ENCODE assay signal across 8 mouse cellular contexts in the genomic region with DNA sequence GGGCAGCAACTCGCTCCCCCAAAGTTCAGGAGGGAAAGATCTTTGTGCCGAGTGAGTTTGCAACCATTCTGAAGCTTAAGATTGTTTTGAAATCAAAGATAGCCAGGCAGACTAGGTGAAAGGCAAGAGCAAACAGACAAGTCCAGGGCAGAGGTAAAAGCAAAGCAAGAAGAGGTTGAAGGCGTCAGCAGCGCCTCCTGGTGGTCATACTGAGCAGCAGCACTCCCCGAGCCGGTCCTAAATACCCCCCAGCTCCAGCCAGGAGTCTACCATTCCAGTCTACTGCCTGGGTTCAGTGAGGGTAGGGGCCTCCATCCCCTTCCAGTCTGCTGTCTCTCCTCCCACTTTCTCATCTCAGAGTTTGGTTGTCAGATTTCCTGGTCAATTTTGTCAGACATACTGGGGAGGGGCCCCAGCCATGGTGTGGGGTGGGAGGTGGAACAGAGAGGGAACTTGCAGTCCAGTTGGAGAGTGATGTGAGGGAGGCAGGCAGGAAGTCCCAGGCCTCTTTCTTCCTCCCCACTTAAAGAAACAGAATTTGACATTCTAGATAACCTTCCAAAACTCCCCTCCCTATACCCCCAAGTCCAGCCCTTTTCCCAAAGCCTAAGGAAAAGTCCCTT. TPM values are rescaled to one million over a fixed set of nuclear protein-coding genes. Genes with fewer than 3 reads are reported as not detected.
A peak's percentile ranks its signal among the peaks of the same experiment; 100 is the strongest.
DNase-seq lines count a peak whose midpoint lies in the region; ATAC-seq and TF ChIP-seq lines count a peak whose summit lies in the region.

No protein-coding gene starts in this region.

- H3K27ac ChIP-seq in left cerebral cortex, adult 2 months = no peak overlapping the region
- H3K27ac ChIP-seq in hindbrain, postnatal 0 days = no peak overlapping the region
- no peak overlapping the region; the same call in 1 of the 2 replicates for H3K27ac ChIP-seq in liver, embryonic 12.5 days

- no peaks in the 10 kb centered on the region for H3K9me3 ChIP-seq in hindbrain, postnatal 0 days (ENCODE audit: low read length)
- no peaks in the 10 kb centered on the region for H3K9me3 ChIP-seq in liver, embryonic 12.5 days (replicated peaks)

- WGBS in hindbrain, postnatal 0 days = 12% methylated on average over 6 of the region's 6 CpGs
- 9% methylated on average over 6 of the region's 6 CpGs for WGBS in liver, embryonic 12.5 days (ENCODE audit: insufficient replicate concordance)

- no peak overlapping the region for H3K4me2 ChIP-seq in hindbrain, postnatal 0 days (ENCODE audit: low read depth, low read length)
- H3K4me2 ChIP-seq in liver, embryonic 12.5 days = no peak overlapping the region

- peaks cover 8% of the 10 kb centered on the region; the same call in 1 of the 2 replicates for H3K4me1 ChIP-seq in hindbrain, postnatal 0 days (ENCODE audit: insufficient read depth, low read length)
- H3K4me1 ChIP-seq in liver, embryonic 12.5 days = peaks cover 33% of the 10 kb centered on the region

- peak; percentile 46; the same call in 1 of the 2 replicates for ATAC-seq in hindbrain, postnatal 0 days
- peak; percentile 61 for ATAC-seq in liver, embryonic 12.5 days

- peak; percentile 78 for TF ChIP-seq CTCF in left cerebral cortex, adult 2 months (IDR thresholded peaks at IDR 0.05)
- TF ChIP-seq CTCF in hindbrain, postnatal 0 days (IDR thresholded peaks at IDR 0.05; ENCODE audit: low read depth) = peak; percentile 84

- H3K4me3 ChIP-seq in left cerebral cortex, adult 2 months = no peak overlapping the region
- no peak overlapping the region for H3K4me3 ChIP-seq in hindbrain, postnatal 0 days (ENCODE audit: low read length)
- H3K4me3 ChIP-seq in liver, embryonic 12.5 days = no peak overlapping the region

- no peaks in the 10 kb centered on the region for H3K27me3 ChIP-seq in hindbrain, postnatal 0 days (ENCODE audit: insufficient read depth, low read length)
- H3K27me3 ChIP-seq in liver, embryonic 12.5 days (replicated peaks) = no peaks in the 10 kb centered on the region

- H3K36me3 ChIP-seq in hindbrain, postnatal 0 days (ENCODE audit: insufficient read depth, low read length) = no peaks in the 10 kb centered on the region
- no peaks in the 10 kb centered on the region for H3K36me3 ChIP-seq in liver, embryonic 12.5 days

- H3K9ac ChIP-seq in hindbrain, postnatal 0 days (replicated peaks; ENCODE audit: low read length) = no peak overlapping the region
- H3K9ac ChIP-seq in liver, embryonic 12.5 days = no peak overlapping the region

- intact Hi-C loops in left cerebral cortex, adult 2 months (cut with DNase I) = loop anchor here (2.0 kb wide), 2 partner anchors 42 to 180 kb away; a partner anchor contains a TSS

- no peak for DNase-seq in left cerebral cortex, adult 2 months (ENCODE audit: extremely low spot score in 1 of 2, low spot score in 2 of 2)
- DNase-seq in left cerebral cortex, adult 8-10 months (ENCODE audit: low spot score in 2 of 2) = no peak
- DNase-seq in MN1 (ENCODE audit: low spot score) = peak; percentile 41
- DNase-seq in embryo, embryonic 9.5 days (ENCODE audit: extremely low spot score) = peak; percentile 62
- peak; percentile 53 for DNase-seq in hindbrain, postnatal 0 days (ENCODE audit: low spot score)
- peak; percentile 66 for DNase-seq in retina, postnatal 1 day
- no peak for DNase-seq in frontal cortex, postnatal 10 days (ENCODE audit: low spot score in 2 of 2)

RNA-seq across cellular contexts. Expression of a gene that starts 41.3 kb away (rescaled TPM):
- 10 to 100 TPM; 43.5 to 46.4 TPM for total RNA-seq in left cerebral cortex, adult 2 months (2021)
- 10 to 100 TPM; 40.6 to 59.2 (median 49.2) TPM for total RNA-seq in left cerebral cortex, adult 8-10 months (2022)
- total RNA-seq in hindbrain, postnatal 0 days (2014; rRNA removed) = 24.1 and 28.0 TPM in 2 replicates
- polyA plus RNA-seq in hindbrain, postnatal 0 days (2015; fragmentation: Nextera tagmentation; extraction: Ambion mirVana) = 10.3 and 11.7 TPM in 2 replicates
- 13.1 and 16.1 TPM in 2 replicates for polyA plus RNA-seq in liver, embryonic 12.5 days (2016; fragmentation: Nextera tagmentation; extraction: Ambion mirVana)

RNA-seq across cellular contexts. Expression of a gene that starts 42.4 kb away (rescaled TPM):
- under 1 TPM in 1 of 2 experiments, not detected in 1; 0.19 TPM for total RNA-seq in left cerebral cortex, adult 2 months (2021)
- not detected for total RNA-seq in left cerebral cortex, adult 8-10 months (2022)
- not detected in 2 replicates for total RNA-seq in hindbrain, postnatal 0 days (2014; rRNA removed)
- polyA plus RNA-seq in hindbrain, postnatal 0 days (2015; fragmentation: Nextera tagmentation; extraction: Ambion mirVana) = 0.08 and 0.10 TPM in 2 replicates
- polyA plus RNA-seq in liver, embryonic 12.5 days (2016; fragmentation: Nextera tagmentation; extraction: Ambion mirVana) = 0.16 and 0.20 TPM in 2 replicates

Comparison
In these comparisons a context has a peak if more than half of its experiments do, and no peak if none do; other contexts are left out.
1. DNase-seq: peak in MN1 (single experiment), embryo, embryonic 9.5 days (single experiment), hindbrain, postnatal 0 days (single experiment) and retina, postnatal 1 day (single experiment); none in left cerebral cortex, adult 2 months (0 of 2), left cerebral cortex, adult 8-10 months (0 of 2) and frontal cortex, postnatal 10 days (0 of 2).